In genomic region chr13:110048767-110049434, GRCm38 (mm10) we compare ENCODE assay signal across 23 mouse cellular contexts.
A peak's percentile ranks its signal among the peaks of the same experiment; 100 is the strongest.
DNase-seq lines count a peak whose midpoint lies in the region; ATAC-seq and TF ChIP-seq lines count a peak whose summit lies in the region.
"Had no signal": no experiment of that assay in that cellular context is flagged by ENCODE, and none has a peak within 500 bp of the region (broad histone marks: within the 10 kb centered on the region; RNA-seq: fewer than 3 reads in every experiment).

No protein-coding gene starts in this region.

- no peaks in the 10 kb centered on the region for H3K4me1 ChIP-seq in ES-Bruce4 (ENCODE audit: control insufficient read depth, insufficient read depth, low read length)
- no peaks in the 10 kb centered on the region for H3K4me1 ChIP-seq in kidney, embryonic 14.5 days (ENCODE audit: control insufficient read depth, insufficient read depth, low read length)
- H3K4me1 ChIP-seq: embryonic facial prominence, embryonic 10.5 days; hindbrain, embryonic 13.5 days; limb, embryonic 10.5 days; liver, embryonic 12.5 days; midbrain, embryonic 13.5 days had no signal

- H3K9ac ChIP-seq in ES-Bruce4 (ENCODE audit: low read depth, poor library complexity, severe bottlenecking): no peak overlapping the region
- no peak overlapping the region for H3K9ac ChIP-seq in kidney, embryonic 14.5 days (ENCODE audit: low read depth, low read length)
- H3K9ac ChIP-seq: hindbrain, embryonic 13.5 days; liver, embryonic 12.5 days; lung, embryonic 14.5 days; midbrain, embryonic 13.5 days had no signal

- no peaks in the 10 kb centered on the region for H3K9me3 ChIP-seq in ES-Bruce4 (replicated peaks; ENCODE audit: control insufficient read depth, insufficient read depth, low read length, poor library complexity, severe bottlenecking)
- no peaks in the 10 kb centered on the region for H3K9me3 ChIP-seq in kidney, embryonic 14.5 days (ENCODE audit: control insufficient read depth, low read length)
- H3K9me3 ChIP-seq: embryonic facial prominence, embryonic 10.5 days; hindbrain, embryonic 13.5 days; limb, embryonic 10.5 days; liver, embryonic 12.5 days; midbrain, embryonic 13.5 days had no signal

- no peak overlapping the region for H3K4me2 ChIP-seq in kidney, embryonic 14.5 days (replicated peaks; ENCODE audit: low read depth, low read length)
- H3K4me2 ChIP-seq: hindbrain, embryonic 13.5 days; liver, embryonic 12.5 days; lung, embryonic 14.5 days; midbrain, embryonic 13.5 days had no signal

- peak; percentile 41 to 43 for DNase-seq in spleen, postnatal 36 days (ENCODE audit: low spot score in 2 of 2)
- no peak for DNase-seq in spleen, adult 12 weeks (ENCODE audit: low spot score)
- DNase-seq in thymus, postnatal 4 days: peak; percentile 23
- DNase-seq in ovary, postnatal 14 days (ENCODE audit: low spot score): no peak
- DNase-seq: adrenal gland, adult 8-10 months; cerebellum, adult 11 months; cerebellum, postnatal 25 days; gastrocnemius, postnatal 36 days; kidney, postnatal 14 days; lung, embryonic 14.5 days; right cerebral cortex, adult 18-20 months had no signal

- TF ChIP-seq POLR2A in ES-Bruce4 (IDR thresholded peaks at IDR 0.05; ENCODE audit: insufficient read depth, low read length): no peak

- TF ChIP-seq EP300 in ES-Bruce4 (IDR thresholded peaks at IDR 0.05; ENCODE audit: insufficient read depth, low read depth, low read length): peak; percentile 52; the same call in 1 of the 2 replicates

- peak; percentile 34 for ATAC-seq in megakaryocyte progenitor cell, adult 5-6 weeks (replicated peaks; ENCODE audit: poor library complexity)
- ATAC-seq in kidney, embryonic 14.5 days (ENCODE audit: low FRiP score, low TSS enrichment): no peak
- ATAC-seq: forebrain, embryonic 14.5 days; intestine, postnatal 0 days; liver, embryonic 12.5 days; midbrain, embryonic 13.5 days had no signal

- TF ChIP-seq CTCF in ES-Bruce4 (IDR thresholded peaks at IDR 0.05; ENCODE audit: low read depth, low read length): no peak

- no peak overlapping the region for H3K4me3 ChIP-seq in ES-Bruce4 (ENCODE audit: low read depth, low read length)
- no peak overlapping the region for H3K4me3 ChIP-seq in kidney, embryonic 14.5 days (ENCODE audit: low read length)
- H3K4me3 ChIP-seq: embryonic facial prominence, embryonic 10.5 days; hindbrain, embryonic 13.5 days; left cerebral cortex, adult 2 months; limb, embryonic 10.5 days; liver, embryonic 12.5 days; midbrain, embryonic 13.5 days had no signal

- no peak overlapping the region for H3K27ac ChIP-seq in ES-Bruce4 (ENCODE audit: insufficient read depth, low read length)
- no peak overlapping the region for H3K27ac ChIP-seq in kidney, embryonic 14.5 days (ENCODE audit: low read depth, low read length)
- H3K27ac ChIP-seq: embryonic facial prominence, embryonic 10.5 days; hindbrain, embryonic 13.5 days; left cerebral cortex, adult 2 months; limb, embryonic 10.5 days; liver, embryonic 12.5 days; midbrain, embryonic 13.5 days; stomach, postnatal 0 days had no signal

- H3K36me3 ChIP-seq in ES-Bruce4 (ENCODE audit: control insufficient read depth, insufficient read depth, low read length, poor library complexity, severe bottlenecking): no peaks in the 10 kb centered on the region
- H3K36me3 ChIP-seq in kidney, embryonic 14.5 days (ENCODE audit: control insufficient read depth, insufficient read depth, low read length): no peaks in the 10 kb centered on the region
- H3K36me3 ChIP-seq: embryonic facial prominence, embryonic 10.5 days; limb, embryonic 10.5 days; liver, embryonic 12.5 days had no signal

- H3K27me3 ChIP-seq in ES-Bruce4 (ENCODE audit: control insufficient read depth, insufficient read depth, low read length, poor library complexity, severe bottlenecking): no peaks in the 10 kb centered on the region
- H3K27me3 ChIP-seq in kidney, embryonic 14.5 days (ENCODE audit: control insufficient read depth, insufficient read depth, low read length): no peaks in the 10 kb centered on the region
- H3K27me3 ChIP-seq: hindbrain, embryonic 13.5 days; liver, embryonic 12.5 days; midbrain, embryonic 13.5 days had no signal

- 73% methylated on average over 5 of the region's 5 CpGs for WGBS in kidney, embryonic 14.5 days

Comparison
In these comparisons a context has a peak if more than half of its experiments do, and no peak if none do; other contexts are left out.
1. DNase-seq: peak in spleen, postnatal 36 days (2 of 2) and thymus, postnatal 4 days (single experiment); none in spleen, adult 12 weeks (single experiment) and ovary, postnatal 14 days (single experiment).